Mouse (Mus musculus): ENCODE data around the gene Ndufa1. TPM values are rescaled to one million over a fixed set of nuclear protein-coding genes. Genes with fewer than 3 reads are reported as not detected.
"Not testable (repeated sequence)": the region's sequence is repeated elsewhere in the genome, so short reads cannot be mapped to it uniquely, and the experiment has no call there.

Gene Ndufa1
- 100 to 1,000 TPM; 250 to 390 (median 291) TPM for total RNA-seq (2022)

GRCm38 (mm10) chrX:37191105-37191743, at the start of gene Ndufa1, which contains the start of gene Rnf113a1:
Gene Ndufa1 (minus strand): TSS chrX:37191163.
Gene Rnf113a1 (plus strand): TSS chrX:37191245.
- DNase-seq, result peak; percentile 75

GRCm38 (mm10) chrX:37222158-37222557, 31.2 kb upstream of the Ndufa1 start, which contains the start of gene Rhox1:
Gene Rhox1 (minus strand): TSS chrX:37222258.
- not testable (repeated sequence) for DNase-seq

GRCm38 (mm10) chrX:37210941-37211340, 20.0 kb upstream of the Ndufa1 start, which contains the start of gene Gm9:
Gene Gm9 (minus strand): TSS chrX:37211041.
- no peak for DNase-seq

GRCm38 (mm10) chrX:37198676-37199075, 7.7 kb upstream of the Ndufa1 start:
- no peak for DNase-seq

GRCm38 (mm10) chrX:37191744-37192379, 899 bp upstream of the Ndufa1 start:
- no peak for DNase-seq

GRCm38 (mm10) chrX:37190755-37191104, 233 bp downstream of the Ndufa1 start:
- DNase-seq, result no peak

- DNase-seq, result not testable (repeated sequence)
Observed at GRCm38 (mm10) chrX:37184401-37184800, 6.6 kb downstream of the Ndufa1 start.

GRCm38 (mm10) chrX:37168742-37169141, 22.2 kb downstream of the Ndufa1 start, which contains the start of gene Akap14:
Gene Akap14 (minus strand): TSS chrX:37168842.
- no peak for DNase-seq

GRCm38 (mm10) chrX:37167085-37167484, 23.9 kb downstream of the Ndufa1 start:
- DNase-seq, result no peak

GRCm38 (mm10) chrX:37163115-37163514, 27.8 kb downstream of the Ndufa1 start:
- no peak for DNase-seq

GRCm38 (mm10) chrX:37161169-37161568, 29.8 kb downstream of the Ndufa1 start:
- no peak for DNase-seq

GRCm38 (mm10) chrX:37157839-37158238, 33.1 kb downstream of the Ndufa1 start:
- DNase-seq, result no peak

GRCm38 (mm10) chrX:37144954-37145353, 46.0 kb downstream of the Ndufa1 start:
- DNase-seq, result no peak

GRCm38 (mm10) chrX:37144498-37144897, 46.5 kb downstream of the Ndufa1 start:
- not testable (repeated sequence) for DNase-seq

GRCm38 (mm10) chrX:37141732-37142131, 49.2 kb downstream of the Ndufa1 start:
- DNase-seq, result no peak

Other genes with a start within 250 kb of the Ndufa1 start
- gene Sept6, start 199.4 kb downstream of the Ndufa1 start, total RNA-seq (2022), result 10 to 100 TPM; 21.4 to 45.9 (median 31.0) TPM
- 1 to 10 TPM in 2 of 4 experiments, under 1 TPM in 2; 0.63 to 5.0 (median 1.9) TPM for gene Sowahd, start 142.3 kb downstream of the Ndufa1 start, total RNA-seq (2022)
- gene Rpl39, start 105.8 kb downstream of the Ndufa1 start, total RNA-seq (2022), result 100 to 1,000 TPM; 509 to 573 (median 523) TPM
- gene Upf3b, start 80.8 kb downstream of the Ndufa1 start, total RNA-seq (2022), result 10 to 100 TPM; 14.7 to 27.6 (median 19.3) TPM
- gene Nkap, start 64.4 kb downstream of the Ndufa1 start, total RNA-seq (2022), result 10 to 100 TPM; 13.3 to 19.1 (median 18.7) TPM
- gene Akap14, start 22.3 kb downstream of the Ndufa1 start, total RNA-seq (2022), result not detected
- 1 to 10 TPM; 4.6 to 5.5 (median 5.3) TPM for gene Rnf113a1, start 82 bp upstream of the Ndufa1 start, total RNA-seq (2022)
- gene Gm9, start 19.9 kb upstream of the Ndufa1 start, total RNA-seq (2022), result not detected
- gene Rhox1, start 31.1 kb upstream of the Ndufa1 start, total RNA-seq (2022), result not detected
- not detected for gene Rhox2a, start 53.8 kb upstream of the Ndufa1 start, total RNA-seq (2022)
- gene Rhox3a, start 58.8 kb upstream of the Ndufa1 start, total RNA-seq (2022), result not detected
- gene Rhox4a, start 74.2 kb upstream of the Ndufa1 start, total RNA-seq (2022), result not detected
- not detected for gene Rhox3a2, start 188.9 kb upstream of the Ndufa1 start, total RNA-seq (2022)
- gene Rhox4a2, start 199.7 kb upstream of the Ndufa1 start, total RNA-seq (2022), result not detected
- not detected for gene Rhox2b, start 220.9 kb upstream of the Ndufa1 start, total RNA-seq (2022)
- not detected for gene Rhox4b, start 241.3 kb upstream of the Ndufa1 start, total RNA-seq (2022)

All from adrenal gland, adult 8-10 months (tissue).